Mouse (Mus musculus) forebrain, embryonic 13.5 days (tissue): ENCODE results near the gene Gnpda2. TPM values are rescaled to one million over a fixed set of nuclear protein-coding genes. Genes with fewer than 3 reads are reported as not detected.
A peak's percentile ranks its signal among the peaks of the same experiment; 100 is the strongest.

ENCODE experiments used
- ATAC-seq: fragments of 200-750 bp; cut with Nextera tagmentation; 2 replicates; pipeline ENCODE4 v1.8.0; 2017
- H3K27ac ChIP-seq: fragments of 300-500 bp; sonication (generic); 2 replicates; pipeline ENCODE4 v1.5.1; 2015; ENCODE audit warnings: inconsistent platforms, mild to moderate bottlenecking, moderate library complexity
- H3K27me3 ChIP-seq: fragments of 300-500 bp; sonication (generic); 2 replicates; pipeline ENCODE4 v1.6.1; 2015; ENCODE audit warnings: mild to moderate bottlenecking, inconsistent platforms
- H3K36me3 ChIP-seq: fragments of 300-500 bp; sonication (generic); 2 replicates; pipeline ENCODE4 v1.6.1; 2015; ENCODE audit warnings: mild to moderate bottlenecking, inconsistent platforms; ENCODE audit not compliant: poor library complexity, severe bottlenecking
- H3K4me1 ChIP-seq: fragments of 300-500 bp; sonication (generic); 2 replicates; pipeline ENCODE4 v1.6.1; 2015; ENCODE audit warnings: inconsistent platforms
- H3K4me2 ChIP-seq: fragments of 300-500 bp; sonication (generic); 2 replicates; pipeline ENCODE4 v1.6.1; 2015; ENCODE audit warnings: inconsistent platforms, mild to moderate bottlenecking, moderate library complexity
- H3K4me3 ChIP-seq: fragments of 300-500 bp; sonication (generic); 2 replicates; pipeline ENCODE4 v1.5.1; 2015; ENCODE audit warnings: mild to moderate bottlenecking, inconsistent platforms
- H3K9ac ChIP-seq: fragments of 300-500 bp; sonication (generic); 2 replicates; pipeline ENCODE4 v1.6.1; 2015; ENCODE audit warnings: mild to moderate bottlenecking, inconsistent platforms
- H3K9me3 ChIP-seq: fragments of 300-500 bp; sonication (generic); replicated peaks from 2 replicates; pipeline ENCODE4 v1.6.1; 2016; ENCODE audit warnings: inconsistent platforms
- WGBS: fragments of 180-500 bp; shearing (Covaris S2); methylation state at CpG from one replicate; pipeline ENCODE4 v1.1.7; 2015; 5-methylcytosine and 5-hydroxymethylcytosine counted together
- polyA plus RNA-seq: library from polyadenylated mRNA; unstranded; fragments of >200 nt; fragmentation: Nextera tagmentation; extraction: Ambion mirVana; gene quantifications from 2 replicates; pipeline ENCODE4 v1.2.1, GENCODE M21; 2015

Gene Gnpda2
- 36.5 and 37.2 TPM in 2 replicates for polyA plus RNA-seq

DNA sequence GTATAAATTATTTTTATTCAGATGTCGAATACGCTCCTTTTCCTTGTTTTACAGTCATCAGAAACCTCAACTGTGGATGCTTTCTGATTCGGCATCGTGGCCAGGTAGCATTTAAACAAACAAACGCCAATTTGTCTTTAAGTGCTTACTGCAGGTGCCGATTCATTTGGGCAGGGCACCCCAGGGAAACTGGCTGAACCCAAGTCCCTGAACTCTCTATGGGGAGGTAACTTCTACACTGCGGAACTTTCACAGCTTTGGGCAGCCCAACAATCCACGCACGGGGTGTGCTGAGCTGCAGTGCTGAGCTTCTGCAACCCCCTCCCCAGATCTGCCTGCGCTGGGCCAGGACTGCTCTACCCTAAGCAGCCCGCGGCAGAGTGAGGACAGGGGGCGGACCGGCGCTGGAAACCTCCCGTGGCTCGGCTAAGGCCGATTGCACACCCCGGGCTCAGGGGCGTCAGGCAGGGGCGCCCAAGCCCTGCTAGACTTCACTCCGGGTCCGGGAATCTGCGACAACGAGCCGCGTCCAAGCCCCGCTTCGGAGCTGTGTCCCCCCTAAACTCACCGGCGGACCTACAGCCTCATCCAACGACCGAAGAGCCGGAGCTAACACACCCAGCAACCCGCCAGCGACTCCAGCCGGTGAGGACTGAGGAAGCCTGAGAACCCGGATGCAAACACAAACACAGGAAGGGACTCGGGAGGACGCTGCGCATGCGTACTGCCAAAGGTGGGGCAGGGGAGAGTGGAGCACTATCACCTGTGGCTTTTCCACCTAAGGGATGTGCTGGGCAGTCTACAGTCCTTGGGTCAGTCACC, at the start of gene Gnpda2:
Gene Gnpda2, minus strand, starts transcription at position 701 of the 822 bp plus-strand sequence.
- ATAC-seq = peak; percentile 98
- Histone ChIP-seq H3K9ac (peak within 1 kb of the TSS; percentile 85), H3K27me3 (no peaks in the 10 kb centered on the region), H3K4me3 (peak within 1 kb of the TSS; percentile 70), H3K9me3 (no peaks in the 10 kb centered on the region), H3K27ac (peak within 1 kb of the TSS; percentile 84), H3K36me3 (0 out of 2 replicates have a peak, but pooled peaks cover 12% of the 10 kb centered on the region), H3K4me2 (peak within 1 kb of the TSS; percentile 63), H3K4me1 (peaks cover 6% of the 10 kb centered on the region)
- 4% methylated on average over 42 of the region's 42 CpGs for WGBS

GRCm38 (mm10) chr5:69634766-69635165, 42.6 kb upstream of the Gnpda2 start:
- no peak overlapping the region for H3K4me3 ChIP-seq
- H3K27ac ChIP-seq = no peak overlapping the region
- ATAC-seq = peak; percentile 78
- H3K4me2 ChIP-seq = no peak overlapping the region
- H3K4me1 ChIP-seq = no peaks in the 10 kb centered on the region
- H3K36me3 ChIP-seq = no peaks in the 10 kb centered on the region
- H3K9me3 ChIP-seq = no peaks in the 10 kb centered on the region
- H3K27me3 ChIP-seq = no peaks in the 10 kb centered on the region
- 65% methylated on average over 4 of the region's 4 CpGs for WGBS
- H3K9ac ChIP-seq = no peak overlapping the region

- H3K36me3 ChIP-seq = no peaks in the 10 kb centered on the region
- H3K4me1 ChIP-seq = no peaks in the 10 kb centered on the region
- no peak overlapping the region for H3K27ac ChIP-seq
- 87% methylated on average over 1 of the region's 1 CpGs for WGBS
- ATAC-seq = no peak
- H3K4me3 ChIP-seq = no peak overlapping the region
- no peak overlapping the region for H3K9ac ChIP-seq
- no peak overlapping the region for H3K4me2 ChIP-seq
- H3K27me3 ChIP-seq = no peaks in the 10 kb centered on the region
- no peaks in the 10 kb centered on the region for H3K9me3 ChIP-seq
These were observed 28.8 kb upstream of the Gnpda2 start for GRCm38 (mm10) chr5:69620899-69621298.

DNA sequence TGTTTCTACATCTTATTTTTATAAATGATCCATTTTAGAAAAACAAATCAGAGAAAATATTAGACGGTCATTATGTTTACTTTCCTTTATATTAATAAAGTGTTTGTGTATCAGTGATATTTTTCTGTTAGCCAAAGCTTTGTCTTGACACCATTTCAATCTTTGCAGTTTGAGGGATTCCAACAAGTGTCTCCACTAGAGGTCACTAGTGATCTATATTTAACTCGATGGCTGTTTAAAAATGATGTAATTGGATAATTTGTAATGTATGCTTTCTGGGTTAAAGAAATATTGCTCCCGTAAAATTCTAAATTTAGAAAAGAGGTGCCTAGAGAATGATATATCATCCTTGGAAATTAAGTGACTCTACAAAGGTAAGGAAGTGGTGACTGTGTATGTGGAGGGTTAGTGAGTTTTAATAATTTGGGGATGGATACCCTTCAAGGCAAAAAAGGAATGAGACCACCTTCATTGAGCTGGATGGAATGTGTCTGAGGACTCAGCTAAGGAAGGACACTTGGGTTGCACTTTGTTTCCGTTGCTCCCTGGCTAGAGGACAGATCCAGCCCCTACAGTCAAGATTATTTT, 21.2 kb upstream of the Gnpda2 start:
- Histone ChIP-seq H3K36me3 (no peaks in the 10 kb centered on the region), H3K27ac (no peak overlapping the region), H3K9me3 (no peaks in the 10 kb centered on the region), H3K4me3 (no peak overlapping the region), H3K27me3 (no peaks in the 10 kb centered on the region), H3K4me1 (no peaks in the 10 kb centered on the region), H3K9ac (no peak overlapping the region), H3K4me2 (no peak overlapping the region)
- ATAC-seq = peak; percentile 45
- WGBS = 27% methylated on average over 4 of the region's 4 CpGs

DNA sequence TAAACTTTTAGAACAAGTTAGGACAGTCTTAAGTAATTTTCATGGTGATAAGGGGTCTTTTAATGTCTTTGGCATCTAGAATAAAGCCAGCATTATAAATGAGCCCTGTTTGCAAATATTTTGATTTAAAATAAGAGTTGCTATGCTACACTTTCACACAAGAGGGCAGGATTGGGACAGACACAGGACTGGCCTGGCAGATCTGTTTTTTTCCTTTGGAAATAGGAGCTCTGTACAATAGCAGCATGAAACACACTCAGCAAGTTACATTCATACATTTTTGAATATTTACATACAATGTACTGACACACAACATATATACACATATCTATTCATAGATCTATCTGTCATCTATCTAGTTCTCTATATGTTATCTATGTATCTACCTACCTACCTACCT, 8.9 kb upstream of the Gnpda2 start:
- H3K27ac ChIP-seq = no peak overlapping the region
- H3K9ac ChIP-seq = no peak overlapping the region
- H3K4me2 ChIP-seq = no peak overlapping the region
- H3K4me1 ChIP-seq = no peaks in the 10 kb centered on the region
- H3K9me3 ChIP-seq = no peaks in the 10 kb centered on the region
- no peaks in the 10 kb centered on the region for H3K27me3 ChIP-seq
- no peaks in the 10 kb centered on the region for H3K36me3 ChIP-seq
- no peak overlapping the region for H3K4me3 ChIP-seq
- peak; percentile 48; the same call in 1 of the 2 replicates for ATAC-seq

DNA sequence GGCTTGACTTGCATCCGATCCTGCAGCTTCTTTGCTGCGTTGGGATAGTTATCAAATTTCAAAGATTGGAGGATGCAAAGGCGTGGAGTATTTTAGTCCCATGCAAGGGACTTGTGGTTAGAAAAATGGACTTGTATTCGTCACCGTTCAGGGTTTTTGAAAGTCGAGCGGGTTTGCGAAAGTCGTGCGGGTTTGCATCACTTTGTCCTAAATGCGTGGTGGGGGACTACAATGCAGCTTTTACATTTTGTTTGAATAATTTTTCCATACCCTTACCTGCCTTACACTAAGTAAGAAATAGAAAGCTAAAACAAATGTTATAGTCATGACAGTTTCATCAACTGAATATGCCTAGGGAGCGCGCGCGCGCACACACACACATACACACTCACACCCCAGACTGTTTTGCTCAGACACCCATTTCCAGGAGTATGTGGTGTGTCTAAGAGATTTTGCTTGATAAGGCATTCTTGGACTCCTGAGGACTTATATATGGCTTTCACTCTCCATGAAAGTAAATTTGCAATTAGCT, 34.7 kb downstream of the Gnpda2 start:
- H3K27me3 ChIP-seq = no peaks in the 10 kb centered on the region
- no peaks in the 10 kb centered on the region for H3K9me3 ChIP-seq
- peak overlapping the region; percentile 67 for H3K4me2 ChIP-seq
- 11% methylated on average over 16 of the region's 16 CpGs for WGBS
- H3K27ac ChIP-seq = peak overlapping the region; percentile 92; the same call in 1 of the 2 replicates
- peak; percentile 27 for ATAC-seq
- peak overlapping the region; percentile 96 for H3K9ac ChIP-seq
- H3K4me3 ChIP-seq = peak overlapping the region; percentile 90
- H3K4me1 ChIP-seq = peaks cover 9% of the 10 kb centered on the region
- H3K36me3 ChIP-seq = peaks cover 23% of the 10 kb centered on the region

- peak; percentile 93 for ATAC-seq
- H3K9ac ChIP-seq = peak within 1 kb of the TSS; percentile 96
- peak within 1 kb of the TSS; percentile 67 for H3K4me2 ChIP-seq
- peak within 1 kb of the TSS; percentile 92 for H3K27ac ChIP-seq
- H3K9me3 ChIP-seq = no peaks in the 10 kb centered on the region
- peaks cover 9% of the 10 kb centered on the region for H3K4me1 ChIP-seq
- peak within 1 kb of the TSS; percentile 90 for H3K4me3 ChIP-seq
- under 1% methylated on average over 66 of the region's 72 CpGs for WGBS
- H3K27me3 ChIP-seq = no peaks in the 10 kb centered on the region
- H3K36me3 ChIP-seq = peaks cover 19% of the 10 kb centered on the region
These were observed 35.3 kb downstream of the Gnpda2 start, which contains the start of gene Guf1 for GRCm38 (mm10) chr5:69556628-69557403. Gene Guf1, plus strand, starts transcription at chr5:69556923.

GRCm38 (mm10) chr5:69542489-69542888, 49.7 kb downstream of the Gnpda2 start, which contains the start of gene Yipf7:
Gene Yipf7, minus strand, starts transcription at chr5:69542648.
- Histone ChIP-seq H3K9ac (no peak within 1 kb of the TSS), H3K4me3 (no peak within 1 kb of the TSS), H3K27me3 (no peaks in the 10 kb centered on the region), H3K27ac (no peak within 1 kb of the TSS), H3K4me2 (no peak within 1 kb of the TSS), H3K36me3 (no peaks in the 10 kb centered on the region), H3K4me1 (no peaks in the 10 kb centered on the region), H3K9me3 (no peaks in the 10 kb centered on the region)
- 72% methylated on average over 4 of the region's 4 CpGs for WGBS
- no peak for ATAC-seq

DNA sequence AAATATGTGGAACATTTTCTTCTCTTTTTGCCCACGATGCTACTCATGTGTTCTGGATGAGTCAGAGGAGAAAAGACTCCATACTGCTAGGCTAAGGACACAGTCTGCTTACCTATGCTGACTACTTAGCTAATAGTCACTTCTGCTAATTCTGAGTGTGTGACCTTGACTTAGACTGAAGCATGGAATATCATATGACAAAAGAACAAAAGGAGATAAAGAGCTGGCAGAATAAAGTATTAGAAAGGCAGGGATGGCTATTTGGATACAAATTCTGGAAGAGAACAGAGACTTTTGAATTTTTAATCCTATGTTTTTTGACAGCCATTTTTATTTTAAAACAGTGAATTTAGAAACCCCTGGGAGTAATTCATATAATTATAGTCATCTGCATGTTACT, 50.5 kb downstream of the Gnpda2 start:
- H3K27me3 ChIP-seq = no peaks in the 10 kb centered on the region
- no peaks in the 10 kb centered on the region for H3K9me3 ChIP-seq
- ATAC-seq = no peak
- H3K9ac ChIP-seq = no peak overlapping the region
- no peaks in the 10 kb centered on the region for H3K4me1 ChIP-seq
- no peak overlapping the region for H3K4me3 ChIP-seq
- no peak overlapping the region for H3K4me2 ChIP-seq
- H3K27ac ChIP-seq = no peak overlapping the region
- H3K36me3 ChIP-seq = no peaks in the 10 kb centered on the region
- 91% methylated on average over 1 of the region's 1 CpGs for WGBS

DNA sequence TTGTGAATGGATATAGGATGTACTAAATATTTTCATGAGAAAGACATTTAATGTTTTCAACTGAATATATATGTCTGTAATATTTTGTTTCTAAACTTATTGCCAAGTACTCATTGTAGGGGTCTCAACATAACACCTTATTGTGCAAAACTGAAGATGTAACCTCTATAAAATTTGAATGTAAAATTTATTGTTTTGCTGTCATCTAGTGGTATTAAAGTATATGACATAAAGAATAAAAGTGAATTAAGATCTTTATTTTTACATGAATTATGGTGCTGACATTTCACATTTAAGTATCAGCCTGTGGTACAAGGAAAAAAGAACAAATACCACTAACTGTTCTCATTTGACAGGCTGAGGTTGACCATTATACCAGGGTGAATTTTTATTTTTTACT, 68.2 kb downstream of the Gnpda2 start:
- H3K27ac ChIP-seq = no peak overlapping the region
- no peak overlapping the region for H3K4me2 ChIP-seq
- H3K36me3 ChIP-seq = no peaks in the 10 kb centered on the region
- no peak overlapping the region for H3K4me3 ChIP-seq
- H3K9ac ChIP-seq = no peak overlapping the region
- H3K9me3 ChIP-seq = no peaks in the 10 kb centered on the region
- no peaks in the 10 kb centered on the region for H3K4me1 ChIP-seq
- no peaks in the 10 kb centered on the region for H3K27me3 ChIP-seq
- ATAC-seq = no peak
